Mouse (Mus musculus) myocyte (in vitro differentiated cells): ENCODE results near the gene Grwd1. TPM values are rescaled to one million over a fixed set of nuclear protein-coding genes. Genes with fewer than 3 reads are reported as not detected.
"Not testable (repeated sequence)": the region's sequence is repeated elsewhere in the genome, so short reads cannot be mapped to it uniquely, and the experiment has no call there.

Source experiments
- H3K27me3 ChIP-seq: one replicate; pipeline ENCODE4 v1.6.1; 2011; ENCODE audit not compliant: control insufficient read depth, insufficient read depth, insufficient read length
- H3K36me3 ChIP-seq: one replicate; pipeline ENCODE4 v1.6.1; 2011; ENCODE audit not compliant: control insufficient read depth, insufficient read depth
- H3K4me2 ChIP-seq: one replicate; pipeline ENCODE4 v1.6.1; 2011; ENCODE audit warnings: low read depth, control low read depth
- H3K4me3 ChIP-seq: one replicate; pipeline ENCODE4 v1.5.1; 2011; ENCODE audit warnings: mild to moderate bottlenecking, control low read depth, moderate library complexity
- H3K79me2 ChIP-seq: one replicate; pipeline ENCODE4 v1.6.1; 2011; ENCODE audit not compliant: control insufficient read depth, insufficient read depth
- H3ac ChIP-seq: one replicate; pipeline ENCODE4 v1.6.1; 2011; ENCODE audit not compliant: control insufficient read depth, insufficient read length
- CEBPB ChIP-seq: IDR thresholded peaks from 2 replicates; pipeline ENCODE4 v1.6.1; 2011; ENCODE audit warnings: mild to moderate bottlenecking, moderate library complexity; ENCODE audit not compliant: poor library complexity, insufficient read depth, severe bottlenecking
- E2F4 ChIP-seq: IDR thresholded peaks from one replicate; pipeline ENCODE4 v1.6.1; 2011; ENCODE audit warnings: mild to moderate bottlenecking, control low read depth, moderate library complexity; ENCODE audit not compliant: insufficient read depth
- MAX ChIP-seq: IDR thresholded peaks from one replicate; pipeline ENCODE4 v1.6.1; 2011; ENCODE audit warnings: low read depth, mild to moderate bottlenecking, control low read depth
- MYOD1 ChIP-seq, 3 experiments: IDR thresholded peaks; one replicate each; pipeline ENCODE4 v1.6.1; 2011; ENCODE audit warnings: control low read depth in 2 of 3, low read depth in 2 of 3, mild to moderate bottlenecking in 2 of 3, moderate library complexity in 1 of 3; ENCODE audit not compliant: insufficient read length in 2 of 3, control insufficient read depth in 1 of 3
- MYOG ChIP-seq, 3 experiments: IDR thresholded peaks; one replicate each; pipeline ENCODE4 v1.6.1; 2011; ENCODE audit warnings: control low read depth in 2 of 3, low read depth in 2 of 3, mild to moderate bottlenecking in 2 of 3; ENCODE audit not compliant: insufficient read length in 2 of 3, control insufficient read depth in 1 of 3, insufficient read depth in 1 of 3
- POLR2A ChIP-seq: IDR thresholded peaks from one replicate; pipeline ENCODE4 v1.6.1; 2011; ENCODE audit warnings: low read depth, mild to moderate bottlenecking, control low read depth, moderate library complexity; ENCODE audit not compliant: insufficient read length
- POLR2AphosphoS2 ChIP-seq: IDR thresholded peaks from one replicate; pipeline ENCODE4 v1.6.1; 2011; ENCODE audit warnings: low read depth, control low read depth; ENCODE audit not compliant: insufficient read length
- REST ChIP-seq: IDR thresholded peaks from one replicate; pipeline ENCODE4 v1.6.1; 2011; ENCODE audit warnings: mild to moderate bottlenecking, control low read depth, moderate library complexity; ENCODE audit not compliant: insufficient read depth, insufficient read length
- SRF ChIP-seq: IDR thresholded peaks from one replicate; pipeline ENCODE4 v1.6.1; 2011; ENCODE audit warnings: low read depth; ENCODE audit not compliant: control insufficient read depth, insufficient read length
- TCF12 ChIP-seq: IDR thresholded peaks from one replicate; pipeline ENCODE4 v1.6.1; 2011; ENCODE audit warnings: mild to moderate bottlenecking, control low read depth; ENCODE audit not compliant: poor library complexity, insufficient read depth, severe bottlenecking
- TCF3 ChIP-seq: IDR thresholded peaks from one replicate; pipeline ENCODE4 v1.6.1; 2011; ENCODE audit warnings: low read depth, control low read depth; ENCODE audit not compliant: insufficient read length
- USF1 ChIP-seq: IDR thresholded peaks from one replicate; pipeline ENCODE4 v1.6.1; 2011; ENCODE audit warnings: low read depth, mild to moderate bottlenecking, control low read depth, moderate library complexity
- polyA plus RNA-seq: library from polyadenylated mRNA; unstranded; fragments of >200 nt; fragmentation: generic; extraction: Trizol; gene quantifications from one replicate; pipeline ENCODE4 v1.2.1, GENCODE M21; 2012; ENCODE audit warnings: missing spikeins

Grwd1 gene
- 36.2 TPM for polyA plus RNA-seq

DNA sequence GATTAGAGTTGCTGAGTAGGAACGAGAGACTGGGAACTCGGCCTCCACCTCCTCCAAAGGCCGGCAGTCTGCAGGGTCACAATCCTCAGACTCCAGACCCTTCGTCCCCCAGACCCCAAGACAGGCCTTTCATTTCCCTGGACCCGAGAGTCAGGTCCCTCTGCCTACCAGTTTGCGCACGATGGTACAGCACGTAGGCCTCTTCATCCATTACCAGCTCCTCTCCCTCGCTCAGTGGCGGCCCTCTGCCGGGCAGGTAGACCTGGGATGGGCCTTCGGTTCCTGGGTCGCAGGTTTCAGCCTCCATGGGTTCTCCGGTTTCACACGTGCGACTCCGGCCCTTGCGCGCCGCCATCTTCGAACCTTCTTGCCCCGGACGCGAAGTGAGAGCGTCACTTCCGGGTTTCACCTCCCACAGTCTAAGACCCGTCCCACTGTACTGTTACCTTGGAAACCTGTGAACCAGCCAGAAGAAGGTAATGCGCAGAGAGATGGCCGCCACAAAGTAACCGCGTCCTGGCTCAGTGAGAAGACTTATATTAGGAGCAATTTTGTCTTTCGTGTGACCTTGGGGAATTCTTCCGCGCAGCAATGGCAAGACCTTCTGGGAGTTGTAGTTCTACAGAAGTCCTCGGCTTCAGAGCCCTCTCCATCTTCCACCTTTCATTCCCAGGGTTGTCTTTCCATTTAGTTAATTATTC, at the start of gene Grwd1:
Gene Grwd1 (minus strand): TSS at position 518 of the 701 bp plus-strand sequence.
- Histone ChIP-seq H3K36me3 (peaks cover 9% of the 10 kb centered on the region), H3K4me2 (peak within 1 kb of the TSS; percentile 89), H3K4me3 (peak within 1 kb of the TSS; percentile 92), H3K27me3 (peaks cover 24% of the 10 kb centered on the region), H3ac (peak within 1 kb of the TSS; percentile 36), H3K79me2 (peaks cover 14% of the 10 kb centered on the region)
- peak; percentile 68 for TF ChIP-seq E2F4
- no peak for TF ChIP-seq TCF3
- no peak for TF ChIP-seq CEBPB
- no peak for TF ChIP-seq USF1
- TF ChIP-seq POLR2A: peak; percentile 54
- no peak for TF ChIP-seq REST
- TF ChIP-seq POLR2AphosphoS2: no peak
- TF ChIP-seq MYOD1 (IDR thresholded peaks at IDR 0.05; ENCODE audit: control insufficient read depth in 1 of 3, insufficient read length in 2 of 3, low read depth in 2 of 3): no peak
- TF ChIP-seq MYOG (IDR thresholded peaks at IDR 0.05; ENCODE audit: control insufficient read depth in 1 of 3, insufficient read depth in 1 of 3, insufficient read length in 2 of 3, low read depth in 2 of 3): no peak
- TF ChIP-seq MAX: peak; percentile 80
- no peak for TF ChIP-seq TCF12
- TF ChIP-seq SRF: no peak

DNA sequence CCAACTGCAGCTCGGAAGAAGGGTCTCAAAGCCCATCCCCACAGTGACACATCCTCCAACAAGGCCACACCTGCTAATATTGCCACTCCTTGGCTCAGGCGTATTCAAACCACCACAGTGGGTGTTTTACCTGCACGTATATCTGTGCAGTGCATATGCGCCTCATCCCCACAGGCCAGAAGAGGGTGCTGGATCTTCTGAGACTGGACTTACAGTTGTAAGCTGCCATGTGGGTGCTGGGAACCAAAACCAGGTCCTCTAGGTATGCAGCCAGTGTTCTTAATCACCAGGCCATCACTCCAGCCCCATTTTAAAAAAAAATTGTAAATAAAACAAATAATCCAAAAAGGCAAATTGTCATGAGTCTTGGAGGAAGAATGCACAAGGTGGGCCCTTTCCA, 49.8 kb upstream of the Grwd1 start:
- TF ChIP-seq POLR2AphosphoS2: no peak
- no peak for TF ChIP-seq CEBPB
- TF ChIP-seq MAX: no peak
- no peak for TF ChIP-seq POLR2A
- TF ChIP-seq SRF: no peak
- TF ChIP-seq REST: no peak
- no peak for TF ChIP-seq TCF12
- TF ChIP-seq TCF3: no peak
- no peak for TF ChIP-seq E2F4
- no peak for TF ChIP-seq MYOD1 (IDR thresholded peaks at IDR 0.05; ENCODE audit: control insufficient read depth in 1 of 3, insufficient read length in 2 of 3, low read depth in 2 of 3)
- no peak overlapping the region for H3K4me3 ChIP-seq
- peaks cover 3% of the 10 kb centered on the region for H3K79me2 ChIP-seq
- no peak overlapping the region for H3K4me2 ChIP-seq
- no peak overlapping the region for H3ac ChIP-seq
- H3K27me3 ChIP-seq: no peaks in the 10 kb centered on the region
- peaks cover 33% of the 10 kb centered on the region for H3K36me3 ChIP-seq

DNA sequence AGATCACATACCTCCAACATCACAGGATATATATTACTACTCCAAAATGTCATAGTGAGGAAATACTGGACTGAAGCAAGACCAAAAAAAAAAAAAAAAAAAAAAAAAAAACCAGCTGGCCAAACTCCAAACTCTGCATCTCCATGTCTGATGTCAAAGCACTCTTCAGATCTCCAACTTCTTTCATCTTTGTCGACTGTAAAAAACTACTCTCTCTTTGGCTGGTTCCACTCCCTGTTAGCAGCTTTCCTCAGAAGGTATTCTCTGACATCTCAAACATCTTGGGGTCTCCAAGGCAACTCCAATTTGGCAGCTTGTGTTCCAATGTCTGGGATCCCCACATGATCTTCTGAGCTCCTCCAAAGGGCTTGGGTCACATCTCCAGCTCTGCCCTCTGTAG, 47.5 kb upstream of the Grwd1 start, which contains the start of gene Grin2d:
Gene Grin2d (minus strand): TSS at position 101 of the 400 bp plus-strand sequence.
- H3ac ChIP-seq, H3K4me2 ChIP-seq, H3K4me3 ChIP-seq, H3K27me3 ChIP-seq: not testable (repeated sequence)
- peaks cover 25% of the 10 kb centered on the region for H3K36me3 ChIP-seq
- peaks cover 24% of the 10 kb centered on the region for H3K79me2 ChIP-seq

DNA sequence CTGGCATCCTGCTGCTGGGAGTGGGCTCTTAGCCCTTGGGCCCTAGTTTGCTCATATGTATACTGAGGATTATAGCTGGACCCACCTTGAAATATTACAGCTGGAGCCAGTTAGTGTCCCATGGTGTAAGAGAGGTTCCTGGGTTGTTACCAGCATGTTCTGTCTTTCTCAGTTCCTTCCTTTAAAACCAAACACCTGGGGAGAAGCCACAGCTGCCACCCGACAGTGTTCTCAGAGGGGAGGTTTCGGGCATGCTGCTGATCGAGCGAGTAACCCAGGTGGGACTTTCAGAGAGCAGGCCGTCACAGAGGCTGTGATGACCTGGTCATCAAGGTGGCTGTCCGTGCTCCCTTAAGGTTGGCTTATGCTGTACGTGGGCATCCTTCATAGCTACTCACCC, 46.2 kb upstream of the Grwd1 start:
- no peak for TF ChIP-seq SRF
- TF ChIP-seq TCF3: no peak
- no peak for TF ChIP-seq POLR2AphosphoS2
- no peak for TF ChIP-seq TCF12
- no peak for TF ChIP-seq REST
- TF ChIP-seq CEBPB: no peak
- TF ChIP-seq MAX: no peak
- no peak for TF ChIP-seq USF1
- no peak for TF ChIP-seq MYOD1 (IDR thresholded peaks at IDR 0.05; ENCODE audit: control insufficient read depth in 1 of 3, insufficient read length in 2 of 3, low read depth in 2 of 3)
- no peak for TF ChIP-seq POLR2A
- TF ChIP-seq MYOG (IDR thresholded peaks at IDR 0.05; ENCODE audit: control insufficient read depth in 1 of 3, insufficient read depth in 1 of 3, insufficient read length in 2 of 3, low read depth in 2 of 3): no peak
- Histone ChIP-seq H3K4me2 (no peak overlapping the region), H3K79me2 (peaks cover 29% of the 10 kb centered on the region), H3K4me3 (no peak overlapping the region), H3ac (no peak overlapping the region), H3K36me3 (peaks cover 21% of the 10 kb centered on the region), H3K27me3 (no peaks in the 10 kb centered on the region)

DNA sequence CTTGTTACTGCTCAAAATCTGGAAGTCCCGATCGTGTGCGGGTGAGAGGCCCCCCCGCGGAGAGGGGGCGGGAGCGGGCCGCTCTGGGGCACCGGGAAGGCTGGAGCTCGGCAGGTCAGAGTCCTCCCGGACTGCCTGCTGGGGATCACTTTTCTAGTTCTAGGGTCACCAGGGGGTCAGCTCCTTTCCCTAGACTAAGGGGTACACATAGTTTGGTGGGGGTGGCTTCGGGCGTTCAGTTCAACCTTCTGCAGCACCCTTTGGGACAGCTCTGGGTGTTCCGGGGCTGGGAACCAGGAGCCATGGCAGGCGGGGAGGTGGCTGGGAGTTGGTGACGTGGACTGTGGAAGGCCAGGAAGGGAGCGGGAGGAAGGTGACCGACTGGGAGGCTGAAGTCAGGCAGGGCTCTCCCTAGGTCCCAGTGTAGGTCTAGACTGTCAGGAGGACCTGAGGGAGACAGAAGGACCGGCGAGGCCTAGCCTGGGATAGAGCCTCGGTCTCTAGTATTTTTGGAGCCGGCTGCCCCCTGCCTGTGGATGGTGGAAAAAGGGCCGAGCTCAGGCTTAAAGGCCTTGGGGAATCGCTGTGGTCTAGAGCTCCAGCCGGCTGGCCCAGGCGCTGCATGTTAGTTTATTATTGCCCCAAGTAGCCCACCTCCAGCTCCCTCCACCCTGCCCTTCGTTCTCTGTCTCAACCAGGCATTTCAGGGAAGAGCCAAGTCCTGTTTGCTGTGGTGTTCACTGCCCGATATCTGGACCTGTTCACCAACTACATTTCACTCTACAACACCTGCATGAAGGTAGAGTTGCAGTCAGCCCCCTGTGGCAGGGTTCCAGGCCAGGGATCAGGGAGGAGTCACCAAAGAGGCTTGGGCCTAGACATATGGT, 42.6 kb upstream of the Grwd1 start:
- H3ac ChIP-seq: peak overlapping the region; percentile 57
- peaks cover 29% of the 10 kb centered on the region for H3K79me2 ChIP-seq
- H3K36me3 ChIP-seq: peaks cover 9% of the 10 kb centered on the region
- peak; percentile 46 for TF ChIP-seq POLR2AphosphoS2
- TF ChIP-seq MAX: no peak
- peak overlapping the region; percentile 94 for H3K4me3 ChIP-seq
- peak overlapping the region; percentile 88 for H3K4me2 ChIP-seq
- peaks cover 11% of the 10 kb centered on the region for H3K27me3 ChIP-seq
